Mouse (Mus musculus): Measurements from ENCODE around the gene Pip4p1.
A peak's percentile ranks its signal among the peaks of the same experiment; 100 is the strongest.
"Not testable (repeated sequence)": the region's sequence is repeated elsewhere in the genome, so short reads cannot be mapped to it uniquely, and the experiment has no call there.

Pip4p1 gene

DNA sequence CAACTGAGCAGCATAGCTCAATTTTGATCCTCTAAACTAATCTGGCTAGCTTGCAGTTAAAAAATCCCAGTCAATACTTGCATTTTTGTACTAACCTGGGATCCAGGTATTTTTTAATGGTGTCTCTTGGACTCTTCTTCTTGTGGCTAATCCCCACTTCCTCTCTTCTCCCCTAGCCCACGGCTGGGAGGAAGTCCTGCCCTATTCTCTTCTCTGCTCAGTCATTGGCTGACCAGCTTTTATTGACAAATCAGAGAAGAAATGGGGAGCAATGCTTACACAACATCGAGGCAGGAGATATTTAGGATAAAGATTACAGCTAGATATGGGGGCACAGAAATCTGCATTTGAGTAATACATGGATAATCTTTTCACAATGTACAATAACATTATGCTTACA lies 8.3 kb upstream of the Pip4p1 start:
- DNase-seq (ENCODE audit: low read depth), result no peak

DNA sequence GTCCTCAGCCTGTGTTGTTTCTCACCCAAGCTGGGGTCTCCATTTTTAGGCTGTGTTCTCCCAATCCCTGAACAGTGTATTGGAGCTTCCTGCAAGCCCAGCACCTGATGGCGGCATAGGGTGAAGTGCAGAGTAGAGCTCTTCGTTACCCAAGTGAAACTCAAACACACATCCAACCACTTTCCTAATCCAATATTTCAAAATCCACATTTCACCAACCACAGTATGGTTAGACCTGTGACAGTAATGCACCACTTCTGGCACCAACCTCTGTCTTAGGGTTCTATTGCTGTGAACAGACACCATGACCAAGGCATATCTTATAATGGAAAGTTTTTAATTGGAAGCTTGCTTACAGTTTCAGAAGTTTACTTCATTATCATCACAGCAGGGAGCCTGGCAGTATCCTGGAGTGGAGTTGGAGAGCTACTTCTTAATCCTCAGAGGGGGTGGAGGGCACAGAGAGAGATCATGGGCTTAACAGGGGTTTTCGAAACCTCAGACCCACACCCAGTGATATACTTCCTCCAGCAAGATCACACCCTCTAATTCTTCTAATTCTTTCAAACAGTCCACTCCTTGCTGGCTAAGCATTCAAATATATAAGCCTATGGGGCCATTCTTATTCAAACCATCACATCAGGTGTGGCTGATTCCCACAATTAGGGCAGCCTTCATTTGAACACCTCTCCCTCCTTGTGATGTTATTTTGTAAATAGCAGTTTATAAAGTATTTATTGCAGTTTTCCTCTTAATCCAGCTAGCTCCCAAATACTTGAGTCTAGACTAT lies 7.7 kb upstream of the Pip4p1 start:
- no peak for DNase-seq (ENCODE audit: low read depth)

DNA sequence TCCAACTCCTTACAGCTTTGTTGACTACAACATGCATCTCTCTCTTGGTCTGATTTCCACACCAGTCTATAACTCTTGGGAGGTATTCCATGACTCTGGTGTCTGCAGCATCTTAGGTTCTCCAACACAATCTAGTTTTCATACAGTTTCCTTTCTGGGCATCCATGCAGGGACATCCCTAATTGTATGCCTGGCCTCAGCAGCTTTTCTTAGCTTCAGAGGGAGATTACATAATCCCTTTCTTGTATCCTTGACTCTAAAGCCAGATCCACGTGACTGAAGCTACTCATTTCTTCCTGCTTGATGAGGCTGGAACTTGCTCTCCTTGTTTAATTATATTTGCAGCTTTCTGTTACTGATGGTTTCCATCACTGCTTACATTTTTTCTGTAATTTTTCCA lies 6.0 kb upstream of the Pip4p1 start:
- no peak for DNase-seq (ENCODE audit: low read depth)

DNA sequence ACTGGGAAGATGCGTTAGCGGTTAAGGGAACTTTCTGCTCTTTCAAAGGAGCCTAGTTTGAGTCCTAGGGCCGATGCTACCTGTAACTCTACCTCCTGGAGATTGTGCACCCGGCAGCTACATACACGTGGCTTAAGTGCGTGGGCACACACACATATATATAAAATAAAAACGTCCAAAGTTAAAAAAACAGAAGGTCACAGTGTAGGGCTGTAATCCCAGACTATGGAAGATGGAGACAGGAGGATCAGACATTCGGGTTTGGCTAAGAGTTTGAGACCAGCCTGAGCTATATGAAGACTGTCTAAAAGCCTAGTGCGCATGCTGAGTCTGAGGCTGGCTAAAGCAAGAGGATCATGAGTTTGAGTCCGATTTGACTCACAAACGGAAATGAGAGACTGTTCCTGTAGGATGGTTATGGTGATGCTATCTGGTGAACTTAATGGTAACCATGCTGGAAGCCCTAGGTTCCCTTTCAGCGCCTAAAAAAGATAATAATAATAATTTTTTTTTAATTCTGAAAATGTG lies 901 bp upstream of the Pip4p1 start:
- DNase-seq (ENCODE audit: low read depth), result no peak

DNA sequence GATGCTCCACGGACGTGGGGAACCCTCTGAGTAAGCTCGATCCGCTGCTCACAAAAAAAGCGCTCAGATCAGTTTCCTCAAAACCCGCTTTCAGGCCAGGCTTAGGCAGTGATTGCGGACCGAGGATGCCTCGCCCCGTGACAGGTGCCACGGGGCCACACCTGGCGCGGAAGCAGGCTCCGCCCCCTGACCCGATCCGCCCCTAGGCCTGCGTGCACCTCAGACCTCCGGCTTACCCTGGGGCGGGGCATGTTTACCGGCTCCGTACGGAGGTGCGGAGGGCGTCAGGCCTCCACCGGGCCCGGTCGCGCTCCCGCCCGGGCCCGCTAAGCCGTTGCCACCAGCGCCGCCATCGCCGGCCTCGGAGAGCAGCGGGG lies 291 bp downstream of the Pip4p1 start:
- no peak for DNase-seq (ENCODE audit: low read depth)

DNA sequence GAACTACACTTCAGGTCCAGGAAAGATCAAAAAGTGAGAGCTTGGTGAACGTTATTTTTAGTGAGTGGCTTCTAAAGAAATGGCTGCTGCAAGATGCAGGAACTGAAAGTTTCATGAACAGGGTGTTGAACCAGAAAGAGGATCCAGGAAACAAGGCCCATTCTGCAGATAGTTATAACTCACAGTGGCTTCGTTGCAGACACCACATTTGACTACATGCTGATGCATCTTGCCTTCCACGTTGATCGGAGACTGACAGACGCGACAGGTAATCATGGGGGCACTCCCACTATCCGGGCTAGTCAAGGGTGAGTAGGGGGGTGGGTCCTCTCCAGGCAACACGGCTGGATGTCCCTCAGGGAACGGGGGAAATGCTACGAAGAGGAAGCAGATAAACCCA lies 705 bp downstream of the Pip4p1 start:
- DNase-seq (ENCODE audit: low read depth), result no peak

DNA sequence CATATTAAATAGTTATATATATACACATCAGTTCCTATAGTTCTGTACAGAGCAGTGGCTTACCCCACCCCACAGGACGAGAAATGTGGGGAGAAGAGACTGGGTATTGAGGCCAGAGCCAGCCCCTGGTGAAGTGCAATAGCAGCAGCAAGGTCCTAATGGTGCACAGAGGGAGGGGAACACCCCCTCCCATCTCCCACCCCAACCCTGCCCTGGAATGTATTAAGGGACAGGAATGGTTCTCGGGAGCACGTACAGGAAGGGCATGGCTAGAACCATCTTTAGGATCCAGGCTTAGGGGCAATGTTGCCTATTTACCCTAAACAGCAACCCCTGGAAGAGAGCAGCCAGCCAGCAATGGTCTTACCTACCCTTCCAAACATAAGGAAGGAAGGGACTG lies 3.3 kb downstream of the Pip4p1 start:
- DNase-seq (ENCODE audit: low read depth), result no peak

DNA sequence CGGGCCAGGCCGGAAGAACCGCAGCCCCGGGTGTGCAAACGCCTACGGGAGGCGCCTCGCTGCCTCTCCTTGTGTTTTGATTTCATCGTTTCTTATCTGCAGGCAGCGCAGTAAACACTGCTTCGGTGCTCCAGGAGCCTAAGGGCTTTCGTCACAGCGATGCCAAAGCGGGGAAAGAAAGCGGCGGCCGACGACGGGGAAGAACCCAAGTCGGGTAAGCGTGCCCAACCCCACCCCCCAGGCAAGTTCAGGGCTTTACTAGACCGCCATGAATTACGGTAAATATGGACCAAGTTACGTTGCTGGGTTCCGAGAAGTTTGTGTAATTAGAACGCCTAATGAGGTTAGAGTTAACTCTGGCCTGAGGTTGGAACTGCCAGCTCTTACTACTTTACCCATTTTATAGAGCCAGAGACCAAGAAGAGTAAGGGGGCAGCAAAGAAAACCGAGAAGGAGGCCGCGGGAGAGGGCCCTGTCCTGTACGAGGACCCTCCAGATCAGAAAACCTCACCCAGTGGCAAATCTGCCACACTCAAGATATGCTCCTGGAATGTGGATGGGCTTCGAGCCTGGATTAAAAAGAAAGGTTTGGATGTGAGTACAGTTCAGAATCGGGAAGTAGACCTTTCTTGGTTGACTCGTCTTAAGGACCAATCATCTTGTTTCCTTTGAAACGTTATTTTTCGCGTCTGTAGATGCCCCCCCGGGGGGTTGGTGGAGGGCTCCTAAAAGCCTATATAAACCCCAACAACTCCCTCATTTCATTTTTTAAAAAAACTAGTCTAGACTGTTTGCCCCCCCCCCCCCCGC lies 5.3 kb downstream of the Pip4p1 start:
- DNase-seq (ENCODE audit: low read depth), result no peak

DNA sequence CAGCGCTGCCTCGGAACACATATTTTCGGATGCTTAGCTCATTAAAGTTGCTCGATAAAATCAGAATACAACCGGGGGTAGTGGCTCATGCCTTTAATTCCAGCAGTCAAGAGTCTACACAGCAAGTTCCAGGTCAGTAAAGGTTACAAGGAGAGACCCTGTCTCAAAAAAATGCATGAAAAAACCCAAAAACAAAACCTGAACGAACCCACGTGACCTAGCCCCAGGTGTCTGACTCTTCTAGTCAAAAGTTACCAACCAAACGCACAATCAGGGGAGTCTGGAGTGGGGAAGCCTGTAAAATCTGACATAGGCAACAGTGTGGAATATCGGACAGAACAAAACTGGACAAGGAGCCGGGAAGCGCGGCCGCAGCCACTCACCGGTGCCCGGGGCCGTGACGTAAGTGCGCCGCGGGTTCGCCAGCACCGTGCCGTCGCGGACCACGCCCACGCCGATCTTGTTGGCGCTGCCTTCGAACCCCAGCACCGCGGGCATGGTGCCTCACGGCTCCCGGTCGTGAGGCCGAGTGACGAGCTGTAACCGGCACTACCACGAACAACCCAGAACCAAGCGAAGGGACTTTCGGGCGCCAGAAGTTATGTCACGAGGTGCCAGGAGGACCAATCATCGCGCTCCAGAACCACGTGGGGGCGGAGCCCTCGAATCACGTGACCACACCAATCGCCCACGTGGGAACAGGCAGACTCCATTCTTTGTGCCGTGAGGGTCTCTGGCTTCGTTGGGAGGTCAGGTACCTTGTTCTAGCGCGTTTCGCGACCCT lies 6.2 kb downstream of the Pip4p1 start, which contains the start of the genes Osgep and Apex1:
Gene Osgep, minus strand, starts transcription at position 613 of the 784 bp plus-strand sequence.
Gene Apex1, plus strand, starts transcription at position 688 of the 784 bp plus-strand sequence.
- DNase-seq (ENCODE audit: low read depth), result peak; percentile 97

DNA sequence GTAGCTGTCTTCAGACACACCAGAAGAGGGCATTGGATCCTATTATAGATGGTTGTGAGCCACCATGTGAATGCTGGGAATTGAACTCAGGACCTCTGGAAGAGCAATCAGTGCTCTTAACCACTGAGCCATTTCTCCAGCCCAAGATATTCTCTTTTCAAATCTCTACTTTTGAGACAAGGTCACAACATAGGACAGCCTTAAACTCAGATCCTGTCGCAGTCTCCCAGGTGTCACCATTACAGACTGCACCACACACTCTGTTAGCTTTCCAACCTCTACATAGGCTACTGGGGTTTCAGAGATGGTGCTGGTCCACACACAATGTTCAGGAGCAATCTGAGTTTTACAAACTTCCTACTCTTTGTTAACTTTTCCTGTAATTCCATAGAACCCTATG lies 7.2 kb downstream of the Pip4p1 start:
- not testable (repeated sequence) for DNase-seq (ENCODE audit: low read depth)

DNA sequence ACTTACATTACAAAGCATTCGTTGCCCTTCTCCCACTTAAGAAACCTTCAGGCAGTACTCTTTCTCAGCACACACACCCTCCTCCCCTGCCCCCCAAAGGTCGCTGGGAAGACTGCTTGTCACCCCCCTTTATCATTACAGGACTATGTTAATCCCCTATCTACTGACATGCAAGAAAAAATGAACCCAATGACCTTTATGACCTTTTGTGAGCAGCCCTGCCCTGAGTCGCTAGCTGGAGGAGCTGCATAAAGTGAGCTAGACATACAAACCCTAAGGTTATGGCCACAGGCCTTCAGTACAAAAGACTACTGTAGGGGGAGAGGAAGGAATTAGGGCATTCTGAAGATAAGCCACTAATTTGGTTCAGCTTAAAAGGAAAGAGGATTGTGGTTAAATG lies 19.3 kb downstream of the Pip4p1 start:
- DNase-seq (ENCODE audit: low read depth), result no peak

DNA sequence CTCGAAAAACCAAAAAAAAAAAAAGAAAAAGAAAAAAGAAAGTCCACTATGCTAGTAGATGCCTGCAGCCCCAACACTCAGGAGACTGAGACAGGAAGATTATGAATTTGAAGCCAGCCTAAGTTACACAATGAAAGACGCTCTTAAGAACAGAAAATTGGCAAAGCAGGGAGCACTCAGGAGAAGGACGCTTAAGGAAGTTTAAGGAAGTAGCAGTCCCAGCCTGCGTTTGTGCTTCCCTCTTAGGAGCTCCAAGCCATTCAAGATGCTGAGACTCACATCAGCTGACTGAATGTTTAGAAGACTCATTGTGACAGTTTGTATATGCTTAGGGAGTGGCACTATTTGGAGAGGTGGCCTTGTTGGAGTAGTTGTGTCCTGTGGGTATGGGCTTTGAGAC lies 22.5 kb downstream of the Pip4p1 start:
- no peak for DNase-seq (ENCODE audit: low read depth)

DNA sequence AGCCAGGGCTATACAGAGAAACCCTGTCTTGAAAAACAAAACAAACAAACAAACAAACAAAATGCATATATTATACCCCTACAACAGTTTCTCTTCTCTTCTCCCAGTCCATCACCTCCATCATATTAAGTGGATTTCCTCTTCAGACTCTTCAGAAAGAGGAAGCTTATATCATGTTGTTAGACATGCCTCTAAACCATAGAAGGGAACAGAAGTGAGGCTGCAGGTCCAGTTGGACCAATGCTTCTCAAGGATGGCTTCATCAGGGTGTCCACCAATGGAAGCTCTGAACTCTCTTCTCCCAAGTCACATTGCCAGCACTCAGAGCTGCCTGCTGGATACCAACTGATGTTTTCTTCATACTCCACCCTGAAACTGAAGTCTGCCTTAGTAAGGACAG lies 25.3 kb downstream of the Pip4p1 start:
- DNase-seq (ENCODE audit: low read depth), result not testable (repeated sequence)

DNA sequence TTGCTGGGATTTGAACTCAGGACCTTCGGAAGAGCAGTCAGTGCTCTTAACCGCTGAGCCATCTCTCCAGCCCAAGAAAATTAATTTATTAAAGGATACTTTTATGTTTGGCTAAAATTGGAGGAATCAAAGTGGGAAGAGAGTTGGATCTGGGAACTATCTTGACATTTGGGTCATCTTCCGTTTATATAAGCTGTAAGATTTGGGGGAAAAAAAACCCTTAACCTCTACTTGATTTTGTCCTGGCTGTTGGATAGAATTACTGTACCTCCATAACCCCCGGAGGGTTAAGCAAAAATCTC lies 25.9 kb downstream of the Pip4p1 start:
- DNase-seq (ENCODE audit: low read depth), result no peak

DNA sequence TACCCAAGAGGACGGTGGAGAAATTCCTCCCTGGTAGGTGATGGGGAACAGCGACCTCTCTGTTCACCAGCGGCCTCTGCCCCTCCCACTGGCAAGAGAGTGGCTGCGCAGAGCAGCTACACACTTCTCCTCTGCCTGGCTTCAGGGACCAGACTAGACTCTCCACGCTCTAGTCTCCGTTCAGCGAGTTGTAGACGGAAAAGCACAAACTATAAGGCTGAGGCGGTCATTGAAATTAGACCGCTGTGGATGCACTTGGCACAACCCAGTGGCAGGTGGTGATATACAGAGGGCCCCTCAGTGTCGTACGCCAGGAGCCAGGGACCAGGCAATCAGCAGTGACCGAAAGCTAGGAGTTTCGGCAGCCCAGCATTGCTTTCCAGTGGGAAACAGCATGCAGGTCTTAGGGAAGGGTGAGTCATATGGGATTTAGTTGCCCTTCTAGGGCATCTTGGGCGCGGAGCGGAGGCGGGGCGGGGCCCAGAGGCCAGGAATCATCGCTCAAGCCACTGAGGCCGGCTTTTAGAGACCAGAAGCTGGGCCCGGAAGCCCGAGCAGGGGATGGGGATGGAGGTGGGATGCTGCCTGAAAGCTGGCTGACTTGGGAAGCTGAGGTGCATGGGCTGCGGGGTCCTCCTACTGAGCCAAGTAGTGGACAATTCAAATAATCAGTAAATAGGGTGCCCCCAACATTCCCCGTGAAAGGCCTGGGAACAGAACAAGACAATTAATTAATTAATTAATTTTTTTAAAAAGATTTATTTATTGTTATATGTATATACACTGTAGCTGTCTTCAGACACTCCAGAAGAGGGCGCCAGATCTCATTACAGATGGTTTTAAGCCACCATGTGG lies 26.5 kb downstream of the Pip4p1 start:
- no peak for DNase-seq (ENCODE audit: low read depth)

DNA sequence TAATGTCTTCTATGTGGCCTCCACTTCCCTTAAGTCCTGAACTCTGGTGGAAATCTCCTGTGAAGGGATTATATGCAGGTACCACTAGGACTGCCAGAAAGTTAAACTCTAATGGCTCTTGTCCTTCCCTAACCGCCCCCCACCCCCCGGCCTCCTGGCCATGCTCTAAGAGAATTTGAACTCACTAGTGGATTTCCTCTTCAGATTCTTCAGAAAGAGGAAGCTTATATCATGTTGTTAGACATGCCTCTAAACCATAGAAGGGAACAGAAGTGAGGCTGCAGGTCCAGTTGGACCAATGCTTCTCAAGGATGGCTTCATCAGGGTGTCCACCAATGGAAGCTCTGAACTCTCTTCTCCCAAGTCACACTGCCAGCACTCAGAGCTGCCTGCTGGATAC lies 32.7 kb downstream of the Pip4p1 start:
- DNase-seq (ENCODE audit: low read depth), result not testable (repeated sequence)

DNA sequence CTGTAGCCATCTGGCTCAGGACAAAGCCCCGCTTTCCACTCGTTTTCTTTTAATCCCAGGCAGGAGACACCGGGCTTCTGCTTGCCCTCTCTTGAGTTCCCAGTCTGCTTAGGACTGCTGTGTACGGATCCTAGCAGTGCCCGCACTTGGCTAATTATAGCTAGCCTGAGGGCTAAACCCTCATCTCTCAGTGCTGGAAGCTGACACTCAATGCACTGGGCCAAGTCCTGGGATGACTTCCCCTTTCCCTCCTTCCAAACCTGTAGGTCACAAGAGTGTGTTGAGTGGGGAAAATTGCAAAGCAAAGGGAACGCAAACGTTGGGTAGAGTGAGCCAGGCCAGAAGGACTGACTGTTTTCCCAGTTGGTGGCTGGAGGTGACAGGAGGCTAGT lies 33.3 kb downstream of the Pip4p1 start, which contains the start of gene Klhl33:
Gene Klhl33, minus strand, starts transcription at position 134 of the 392 bp plus-strand sequence.
- peak; percentile 25 for DNase-seq (ENCODE audit: low read depth)

DNA sequence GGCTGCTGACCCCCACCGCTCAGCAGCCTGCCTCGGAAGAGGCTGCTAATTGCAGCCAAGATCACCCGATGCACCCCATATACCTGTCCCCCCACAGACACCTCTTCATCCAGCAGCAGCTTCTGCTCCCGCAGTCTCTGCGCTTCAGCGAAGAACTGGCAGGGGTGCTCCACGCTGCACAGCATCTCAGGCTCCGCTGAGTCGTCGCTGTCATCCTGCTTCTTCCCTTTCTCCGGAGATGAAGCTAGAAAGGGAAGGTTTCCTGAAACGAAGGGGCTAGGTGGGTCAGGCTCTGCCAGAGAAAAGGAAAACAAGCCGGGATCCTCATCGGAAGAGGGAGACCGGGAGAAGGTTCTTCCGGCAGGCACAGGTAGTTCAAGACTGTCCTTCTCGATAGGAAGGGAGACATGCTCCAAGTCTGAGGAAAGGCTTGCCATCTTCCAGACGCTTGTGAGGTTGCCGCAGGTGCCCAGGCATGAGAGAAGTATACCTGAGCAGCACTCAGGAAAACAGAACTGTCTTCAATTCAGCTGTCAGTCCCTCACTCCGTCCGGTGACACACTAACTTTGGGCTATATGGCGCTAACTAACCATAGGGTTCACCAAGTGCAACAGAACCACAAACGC lies 33.8 kb downstream of the Pip4p1 start:
- no peak for DNase-seq (ENCODE audit: low read depth)

DNA sequence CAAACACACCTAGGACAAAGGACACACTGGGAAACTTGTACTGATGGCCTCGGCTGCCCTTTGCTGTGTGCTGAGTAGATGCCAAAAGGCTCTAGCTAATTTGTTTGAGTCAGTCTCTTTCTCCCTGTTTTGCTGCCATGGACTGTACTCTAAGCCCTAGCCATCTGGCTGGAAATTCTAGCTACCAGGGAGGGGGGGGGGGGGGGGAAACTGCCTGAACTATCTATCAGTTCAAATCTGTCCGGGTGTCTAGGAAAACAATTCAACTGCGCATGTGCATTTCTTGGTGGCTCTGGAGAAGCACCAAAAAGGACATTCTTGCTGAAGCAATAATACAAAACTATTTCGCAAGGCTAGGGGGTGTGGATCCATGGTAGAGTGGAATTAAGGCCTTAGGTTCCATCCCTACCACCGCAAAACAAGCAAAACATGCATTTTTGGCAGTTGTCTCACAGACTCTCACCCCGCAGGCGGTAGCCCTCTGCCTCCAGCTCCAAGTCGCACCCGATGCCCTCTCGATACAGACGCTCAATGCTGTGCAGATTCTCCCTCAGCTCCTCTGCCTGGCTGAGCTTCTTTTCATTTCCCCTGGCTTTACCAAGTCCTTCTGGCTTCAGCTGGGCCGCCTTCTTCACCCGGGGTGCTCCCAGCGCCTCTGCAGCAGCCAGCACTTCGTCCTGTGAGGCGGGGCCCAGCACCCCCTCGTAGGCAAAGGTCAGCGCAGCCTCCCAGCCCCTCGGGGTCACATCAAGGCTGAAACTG lies 34.5 kb downstream of the Pip4p1 start:
- DNase-seq (ENCODE audit: low read depth), result peak; percentile 97

DNA sequence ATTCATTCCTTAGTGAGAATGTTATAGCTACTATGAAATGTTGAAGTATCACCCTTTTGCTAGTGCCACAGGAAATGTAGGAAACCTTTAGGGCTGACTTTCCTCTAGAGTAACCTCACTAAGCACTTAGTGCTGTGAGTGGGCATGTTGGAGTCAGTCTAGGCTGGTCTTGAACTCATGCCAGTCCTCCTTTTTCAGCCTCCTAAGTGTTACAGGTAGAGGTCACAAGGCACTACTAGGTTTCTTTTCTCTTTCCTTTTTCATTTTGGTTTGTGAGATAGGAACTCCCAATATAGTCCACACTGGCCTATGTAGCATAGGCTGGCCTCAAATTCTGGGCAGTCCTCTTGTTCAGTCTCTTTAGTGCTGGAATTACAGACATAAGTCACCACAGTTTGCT lies 35.2 kb downstream of the Pip4p1 start:
- DNase-seq (ENCODE audit: low read depth), result no peak
